Mouse (Mus musculus) urinary bladder, postnatal 10 days (tissue): ENCODE measurements around the gene Aco2.
A peak's percentile ranks its signal among the peaks of the same experiment; 100 is the strongest.

Experiments
- DNase-seq: peaks from one replicate; pipeline ENCODE4 v3.0.0; 2022; ENCODE audit warnings: low spot score

The Aco2 gene

DNA sequence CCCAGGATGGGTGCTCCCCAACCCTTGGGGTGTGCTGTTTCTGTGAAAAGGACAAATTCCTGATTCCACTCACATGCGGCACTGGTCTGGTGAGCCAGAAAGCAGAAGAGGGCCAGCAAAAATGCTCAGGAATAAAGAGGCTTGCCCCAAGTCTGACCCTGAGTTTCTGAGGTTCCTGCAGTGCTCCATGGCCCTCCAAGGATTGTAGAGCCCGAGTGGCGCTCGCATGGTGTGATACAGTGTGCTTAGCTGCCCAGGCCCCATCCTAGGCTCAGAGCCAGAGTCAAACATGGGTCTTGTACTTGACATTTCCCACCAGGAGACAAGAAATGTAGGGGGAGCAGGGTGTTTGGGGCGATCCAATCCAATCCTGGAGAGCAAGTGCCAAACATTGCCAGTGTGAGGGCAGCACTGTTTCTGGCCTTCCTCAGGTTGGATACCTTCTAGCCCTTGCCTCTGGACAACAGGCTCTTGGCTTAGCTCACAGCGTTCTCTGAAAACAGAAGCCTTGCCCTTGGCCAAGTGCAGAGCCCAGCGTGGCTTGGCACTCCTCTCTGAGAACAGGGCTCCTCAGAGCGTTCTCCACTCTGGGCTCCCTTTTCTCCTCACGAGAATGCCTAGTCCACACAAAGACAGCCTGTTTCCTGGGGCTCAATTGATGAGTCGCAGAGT, 48.6 kb downstream of the Aco2 start:
- no peak for DNase-seq

DNA sequence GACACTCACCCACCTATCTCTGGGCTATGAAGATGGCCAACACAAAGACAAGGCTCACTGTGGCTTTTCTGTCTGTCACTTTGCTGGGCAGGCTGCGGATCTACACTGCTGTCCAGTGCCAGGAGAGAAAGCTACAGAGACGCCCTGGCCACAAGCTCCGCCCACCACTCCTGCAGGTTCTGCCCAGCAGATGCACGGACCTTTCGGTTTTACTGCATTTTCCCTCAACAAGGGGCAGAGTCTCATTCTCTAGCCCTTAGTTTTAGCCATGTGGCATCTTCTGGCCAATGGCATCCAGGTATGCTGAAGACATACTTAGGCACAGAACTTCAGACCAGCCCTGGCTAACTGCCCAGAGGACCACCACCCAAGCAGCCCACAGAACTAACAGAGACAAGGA, 49.1 kb downstream of the Aco2 start:
- DNase-seq, result no peak

DNA sequence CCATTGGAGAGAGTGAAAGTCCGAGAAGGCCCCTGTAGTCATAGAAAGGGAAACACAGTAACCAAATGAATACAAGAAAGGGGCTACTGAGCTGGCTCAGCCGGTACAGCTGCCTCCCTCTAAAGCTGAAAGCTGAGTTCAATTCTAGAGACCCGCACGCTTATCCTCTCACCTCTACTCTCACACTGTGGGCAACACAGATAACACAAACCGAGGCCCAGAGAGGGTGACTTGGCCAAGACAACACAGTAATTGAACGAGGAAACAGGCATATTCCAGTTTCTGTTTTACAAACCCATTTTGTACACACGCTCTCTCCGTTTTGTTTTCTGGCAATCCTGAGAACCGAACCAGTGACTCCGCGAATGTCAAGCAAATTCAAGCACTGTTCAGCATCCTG, 52.8 kb downstream of the Aco2 start:
- DNase-seq, result no peak

DNA sequence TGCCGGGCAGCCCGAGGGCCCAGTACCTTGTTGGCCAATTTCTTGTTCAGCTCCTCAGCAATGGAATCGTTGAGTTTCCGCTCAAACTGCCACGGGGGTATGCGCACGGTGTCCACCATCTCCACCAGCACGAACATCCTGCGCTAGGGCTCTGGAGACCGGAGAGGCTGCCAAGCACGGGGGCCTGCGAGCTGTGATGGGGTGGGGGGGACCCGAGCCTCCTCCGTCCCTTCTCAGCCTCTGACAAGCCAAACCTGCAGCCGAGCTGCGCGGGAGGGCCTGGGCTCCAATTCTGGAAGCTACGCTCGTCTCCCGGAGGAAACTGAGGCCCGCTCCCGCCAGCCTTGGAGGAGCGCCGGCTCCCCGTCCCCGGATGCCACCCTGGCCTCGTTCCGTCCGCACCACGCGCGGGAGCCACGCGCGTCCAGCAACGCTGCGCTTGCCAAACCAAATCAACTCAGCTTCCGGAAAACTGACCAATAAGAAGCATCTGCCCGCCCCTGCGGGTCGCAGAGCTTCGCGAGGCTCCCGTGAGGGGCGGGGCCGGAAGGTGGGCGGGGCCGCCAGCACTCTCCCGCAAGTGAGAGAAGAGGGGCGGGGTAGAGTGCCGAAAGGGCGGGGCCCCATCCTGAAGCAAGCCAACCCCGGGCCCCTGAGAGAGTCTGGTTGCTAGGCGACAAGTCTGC, 53.8 kb downstream of the Aco2 start, which contains the start of gene Polr3h:
Gene Polr3h (minus strand): TSS at position 481 of the 686 bp plus-strand sequence.
- peak; percentile 72 for DNase-seq

DNA sequence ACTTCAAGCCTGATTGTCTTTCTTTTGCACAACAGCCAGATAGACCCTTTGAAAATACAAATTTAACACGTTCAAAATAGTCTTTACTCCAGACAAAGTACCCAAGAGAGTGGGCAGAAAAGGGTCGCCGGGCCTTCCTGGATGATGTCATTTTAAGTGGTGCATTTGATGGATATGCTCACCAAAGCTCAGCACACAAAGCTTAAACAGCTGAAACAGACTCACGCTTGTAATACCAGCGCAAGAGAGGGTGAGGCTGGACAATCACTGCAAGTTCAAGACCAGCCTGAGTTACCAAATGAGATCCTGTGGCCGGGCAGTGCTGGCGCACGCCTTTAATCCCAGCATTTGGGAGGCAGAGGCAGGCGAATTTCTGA, 54.3 kb downstream of the Aco2 start:
- no peak for DNase-seq

DNA sequence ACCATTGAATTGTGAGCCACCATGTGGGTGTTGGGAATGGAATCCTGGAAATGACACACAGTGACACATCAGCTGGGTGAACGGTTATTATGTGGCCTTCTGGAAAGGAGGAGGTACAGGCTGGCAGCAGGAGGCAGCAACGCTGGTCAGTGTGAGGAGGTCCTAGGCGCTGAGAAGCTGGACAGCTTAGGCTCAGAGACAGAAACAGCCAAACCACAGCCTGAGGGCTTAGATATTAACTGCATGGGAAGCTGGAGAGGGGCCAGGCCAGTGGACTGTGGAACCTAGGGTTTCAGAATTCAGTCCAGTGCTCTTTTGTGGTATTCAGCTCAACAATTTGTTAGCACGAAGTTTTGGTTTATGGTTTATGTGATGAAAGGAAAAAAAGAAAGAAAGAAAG, 55.6 kb downstream of the Aco2 start:
- no peak for DNase-seq

DNA sequence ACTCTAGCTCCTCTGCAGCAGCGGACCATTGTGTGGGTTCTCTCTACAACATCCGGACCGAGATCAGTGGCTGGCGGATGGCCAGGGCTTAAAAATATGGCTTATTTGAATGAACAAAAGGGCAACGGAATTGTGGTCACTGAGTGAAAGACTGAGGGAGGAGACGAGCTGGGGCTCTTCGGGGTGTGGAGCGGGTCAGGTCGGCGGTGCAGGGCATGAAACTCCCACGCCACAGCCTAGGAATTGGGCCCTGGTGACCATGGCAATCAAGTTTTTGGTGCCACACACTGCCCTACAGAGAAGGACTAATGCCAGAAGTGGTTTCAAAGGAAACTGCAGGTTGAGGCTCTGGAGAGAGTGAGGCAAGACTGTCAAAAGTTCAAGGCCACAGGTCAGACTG, 56.2 kb downstream of the Aco2 start:
- DNase-seq, result no peak

DNA sequence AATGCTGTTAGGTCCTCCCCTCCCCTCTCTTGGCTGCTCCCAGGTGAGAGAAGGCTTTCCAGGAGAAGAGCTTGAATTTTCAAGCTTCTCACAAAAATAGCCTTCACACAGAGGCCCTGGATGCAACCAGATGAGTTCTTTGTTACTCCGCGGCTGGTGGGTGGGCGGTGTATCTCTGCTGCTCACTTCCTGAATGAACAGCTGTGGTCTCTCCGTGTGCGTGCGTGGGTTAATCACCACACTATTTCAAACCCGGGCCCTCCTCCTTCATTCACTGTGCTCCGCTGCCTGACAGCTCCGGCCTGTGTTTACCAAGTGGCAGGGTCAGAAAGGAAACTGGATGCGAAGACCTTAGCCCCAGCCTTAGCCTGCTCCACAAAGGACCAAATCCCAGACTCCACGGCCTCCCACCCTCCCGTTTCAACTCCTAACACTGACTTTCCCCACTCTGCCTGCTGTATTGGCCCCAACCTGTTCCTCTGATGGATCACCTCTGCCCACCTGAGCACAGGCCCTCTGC, 60.9 kb downstream of the Aco2 start:
- no peak for DNase-seq

DNA sequence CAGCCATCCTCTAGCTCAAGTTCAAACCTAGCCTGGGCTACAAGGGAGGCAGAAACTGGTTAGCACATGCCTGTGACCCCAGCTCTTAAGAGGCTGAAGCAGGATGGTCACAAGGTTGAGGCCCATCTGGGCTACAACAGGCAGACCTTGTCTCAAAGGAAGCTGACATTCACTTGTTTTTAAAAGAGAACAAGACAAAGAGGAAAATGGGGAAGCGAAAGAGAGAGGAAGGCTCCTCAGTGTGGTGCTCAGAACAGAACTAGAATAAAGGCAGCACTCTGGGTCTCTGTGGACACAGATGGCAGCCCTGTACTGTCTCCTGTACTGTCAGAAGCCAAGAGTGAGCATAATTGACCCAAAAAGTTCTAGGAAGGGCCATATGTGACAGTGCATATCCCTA, 61.9 kb downstream of the Aco2 start:
- no peak for DNase-seq

DNA sequence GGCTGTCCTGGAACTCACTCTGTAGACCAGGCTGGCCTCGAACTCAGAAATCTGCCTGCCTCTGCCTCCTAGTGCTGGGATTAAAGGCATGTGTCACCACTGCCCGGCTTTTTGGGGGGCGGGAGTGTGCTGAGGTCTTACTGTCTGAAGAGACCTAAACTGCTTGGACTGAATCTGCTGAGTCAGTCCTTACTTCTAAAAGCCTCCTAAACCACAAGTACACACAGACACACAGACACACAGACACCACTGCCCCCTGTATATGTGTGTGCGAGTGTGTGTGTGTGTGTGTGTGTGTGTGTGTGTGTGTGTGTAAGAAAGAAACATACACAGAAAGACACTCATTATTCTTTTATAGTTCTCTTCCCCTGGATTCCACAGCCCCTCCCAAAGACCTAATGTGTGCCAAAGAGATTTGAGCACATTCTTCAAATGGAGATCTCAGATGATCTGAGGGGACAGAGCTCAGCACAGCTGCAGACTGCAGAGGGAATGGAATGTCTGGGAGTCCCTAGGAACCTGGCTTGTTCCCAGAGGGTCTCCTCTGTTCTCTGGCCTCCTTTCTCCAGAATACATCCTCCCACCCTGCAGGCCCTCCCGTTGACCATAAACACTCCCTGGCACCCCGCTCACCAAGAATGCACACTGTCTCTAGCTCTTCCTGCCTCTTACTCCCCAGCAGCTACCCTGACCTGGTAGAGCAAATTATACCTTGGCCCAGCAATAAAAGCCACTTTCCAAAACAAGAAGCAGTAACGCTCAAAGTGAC, 63.9 kb downstream of the Aco2 start:
- no peak for DNase-seq

DNA sequence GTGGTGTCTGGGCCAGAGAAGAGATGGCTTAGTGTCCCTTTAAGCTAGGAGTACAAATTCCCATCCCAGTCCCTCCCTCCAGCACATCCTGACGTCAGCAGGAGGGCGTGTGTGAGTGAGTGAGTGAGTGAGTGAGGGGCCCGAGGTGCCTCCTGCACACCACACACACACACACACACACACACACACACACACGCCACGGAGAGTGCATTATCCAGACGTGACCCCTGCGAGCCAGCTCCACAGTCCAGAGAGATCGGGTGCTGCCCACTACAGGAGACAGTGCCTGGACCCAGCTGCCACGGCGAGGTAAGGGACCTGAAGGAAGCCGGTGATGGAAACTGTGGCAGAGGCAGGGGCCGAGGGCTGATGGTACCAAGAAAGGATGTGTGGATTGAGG, 64.6 kb downstream of the Aco2 start, which contains the start of gene Csdc2:
Gene Csdc2 (plus strand): TSS at position 81 of the 400 bp plus-strand sequence.
- DNase-seq, result no peak

DNA sequence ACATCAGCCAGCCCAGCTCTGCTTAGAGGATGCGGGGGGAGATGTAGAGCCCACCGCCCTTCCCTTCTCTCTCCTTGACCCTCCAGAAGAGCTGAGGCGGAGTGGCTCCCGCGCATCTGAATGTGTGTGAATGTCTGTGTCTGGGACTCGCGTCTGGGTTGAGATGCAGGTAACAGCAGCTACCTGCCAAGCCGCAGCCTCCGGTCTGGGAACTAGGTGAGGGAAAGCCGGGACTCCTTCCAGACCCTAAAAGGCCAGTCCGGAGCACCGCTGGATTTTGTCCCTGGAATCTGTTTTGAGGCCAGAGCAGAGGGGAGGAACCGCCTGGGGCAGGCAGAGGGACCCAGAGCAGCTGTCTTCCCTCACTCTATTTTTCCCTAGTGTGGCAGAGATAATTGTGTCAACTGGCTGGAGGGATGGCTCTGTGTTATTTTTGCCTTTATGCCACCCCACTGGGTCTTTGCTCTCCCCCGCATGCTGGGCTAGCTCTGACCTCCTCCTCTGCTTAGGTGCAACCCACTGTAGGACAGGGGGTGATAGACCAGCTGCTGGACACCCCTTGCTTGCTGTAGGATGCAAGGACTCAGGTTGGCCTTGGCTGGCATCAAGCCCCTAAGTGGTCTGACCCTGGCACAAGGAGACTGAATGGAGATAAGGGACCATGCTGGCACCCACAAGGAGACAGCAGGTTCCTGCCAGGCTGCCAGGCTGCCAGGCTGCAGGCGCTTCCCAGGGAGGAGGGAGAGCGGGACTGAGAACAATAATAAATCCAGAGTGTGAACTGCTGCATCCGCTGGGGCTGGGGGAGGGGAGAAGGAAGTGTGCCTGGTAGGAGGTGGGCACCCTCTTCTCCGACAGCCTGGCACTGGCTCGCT, 65.2 kb downstream of the Aco2 start:
- DNase-seq, result no peak

DNA sequence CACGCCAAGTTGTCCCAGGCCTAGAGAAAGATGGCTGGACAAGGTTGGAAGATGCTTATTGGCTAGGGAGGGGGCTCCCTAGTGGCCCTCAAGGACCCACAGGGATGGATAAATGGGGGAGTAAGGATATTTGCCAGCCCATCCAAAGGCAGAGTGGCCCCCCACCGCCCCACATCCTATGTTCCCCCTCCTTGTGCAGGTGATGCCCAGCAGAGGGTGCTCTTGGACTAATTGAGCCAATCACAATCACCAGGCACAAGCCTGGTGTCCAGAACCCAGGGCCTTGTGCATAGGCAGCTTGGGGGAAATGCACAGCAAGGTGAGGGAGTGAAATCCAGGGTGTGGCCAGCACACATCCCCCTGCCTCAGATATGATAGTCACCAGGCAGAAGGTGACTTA, 66.1 kb downstream of the Aco2 start:
- no peak for DNase-seq

DNA sequence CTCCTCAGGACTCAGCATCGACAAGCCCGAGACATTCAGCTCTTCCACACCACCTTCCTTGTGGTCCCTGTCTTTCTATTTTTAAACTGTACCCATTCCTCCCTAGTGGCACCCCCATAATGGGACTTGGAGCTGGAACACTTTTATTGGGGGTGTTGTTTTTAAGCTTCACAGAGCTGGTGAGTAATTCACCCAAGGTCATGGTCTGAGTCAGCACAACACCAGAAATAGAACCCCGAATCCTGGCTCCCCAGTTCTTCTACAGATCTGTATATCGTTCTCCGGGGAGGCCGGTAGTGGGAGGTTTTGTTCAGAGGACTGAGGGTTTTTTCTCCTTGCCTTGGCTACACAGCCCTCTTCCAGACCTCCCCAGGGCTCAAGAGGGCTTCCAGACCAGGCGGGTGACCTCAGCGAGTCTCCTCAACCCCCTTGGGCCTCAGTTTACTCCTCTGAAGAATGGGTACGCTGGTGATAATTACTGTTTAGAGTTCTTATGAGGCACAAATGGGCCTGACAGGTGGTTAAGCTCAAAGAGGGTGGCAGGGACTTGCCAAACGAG, 67.1 kb downstream of the Aco2 start:
- DNase-seq, result no peak

DNA sequence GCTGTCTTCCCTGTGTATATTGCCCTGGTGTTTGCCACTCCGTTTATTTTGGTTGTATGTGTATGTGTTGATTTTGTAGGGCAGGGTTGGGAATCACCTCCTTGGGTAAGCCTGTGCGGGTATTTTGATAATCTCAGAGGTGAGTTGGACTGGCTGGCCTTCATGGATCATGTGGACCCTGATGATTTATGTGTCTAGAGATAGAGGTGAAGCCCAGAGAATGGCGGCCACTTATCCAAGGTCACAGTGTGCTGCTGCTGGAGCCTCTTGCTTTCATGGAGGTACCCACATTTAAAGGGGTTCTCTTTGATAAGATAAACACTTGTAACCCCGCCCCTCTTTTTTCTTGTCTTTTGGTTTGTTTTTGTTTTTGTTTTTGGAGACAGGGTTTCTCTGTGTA, 67.7 kb downstream of the Aco2 start:
- DNase-seq, result no peak

DNA sequence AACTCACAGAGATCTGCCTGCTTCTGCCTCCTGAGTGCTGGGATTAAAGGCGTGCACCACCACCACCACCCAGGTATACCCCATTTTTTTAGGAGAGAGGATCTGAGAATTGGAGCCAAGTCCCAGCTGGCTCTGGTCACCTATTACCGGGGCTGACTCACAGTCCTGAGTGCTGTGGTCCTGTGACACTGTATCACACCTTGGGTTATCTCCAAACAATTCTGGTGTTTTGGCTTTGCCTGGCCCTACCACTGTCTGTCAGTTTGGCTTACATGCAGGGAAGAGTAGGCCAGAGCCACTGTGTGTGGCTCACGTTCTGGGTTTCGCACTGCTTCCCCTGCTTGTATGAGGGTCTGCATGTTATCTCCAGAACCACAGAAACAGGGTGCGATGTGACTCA, 68.1 kb downstream of the Aco2 start:
- DNase-seq, result no peak

DNA sequence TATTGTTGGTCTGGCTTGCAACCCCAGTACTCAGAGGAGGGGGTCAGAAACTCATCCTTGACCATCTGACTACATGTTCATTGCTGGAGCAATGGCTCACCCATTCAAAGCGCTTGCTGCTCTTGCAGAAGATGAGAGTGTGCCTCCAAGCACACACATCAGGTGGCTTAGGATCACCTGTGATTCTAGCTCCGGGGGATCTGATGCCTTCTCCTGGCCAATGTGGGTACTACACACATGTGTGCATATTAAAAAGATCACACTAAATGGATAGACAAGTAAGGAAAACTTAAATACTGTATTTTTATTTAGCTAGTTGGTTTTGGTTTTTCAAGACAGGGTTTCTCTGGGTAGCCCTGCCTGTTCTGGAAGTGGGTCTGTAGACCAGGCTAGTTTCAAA, 68.9 kb downstream of the Aco2 start:
- no peak for DNase-seq

DNA sequence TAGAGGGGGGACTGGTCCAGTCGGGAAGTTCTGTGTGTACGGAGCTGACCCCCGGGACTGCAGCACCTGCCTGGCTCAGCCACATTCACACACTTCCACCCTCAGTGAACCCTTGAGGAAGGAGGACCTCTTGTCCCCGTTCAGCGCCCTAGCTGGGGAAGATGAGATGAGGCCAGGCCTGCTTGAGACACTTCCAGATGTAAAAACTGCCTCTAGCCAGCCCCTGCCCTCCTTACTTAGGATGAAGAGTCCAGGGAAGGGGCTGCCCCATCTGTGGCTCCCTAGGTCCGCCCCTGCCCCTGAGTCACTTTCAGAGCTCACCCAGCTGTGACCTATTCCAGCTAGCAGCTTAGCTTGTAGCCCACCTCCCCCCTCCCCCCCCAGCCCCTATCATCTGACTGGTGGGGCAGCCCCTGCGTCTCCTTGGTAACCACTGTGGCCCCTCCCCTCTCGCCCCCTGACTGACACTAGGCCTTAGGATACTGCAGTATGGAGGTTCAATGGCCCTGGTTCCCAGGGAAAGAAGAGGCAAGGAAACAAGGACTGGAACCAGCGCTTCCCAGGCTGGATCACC, 71.2 kb downstream of the Aco2 start:
- no peak for DNase-seq

DNA sequence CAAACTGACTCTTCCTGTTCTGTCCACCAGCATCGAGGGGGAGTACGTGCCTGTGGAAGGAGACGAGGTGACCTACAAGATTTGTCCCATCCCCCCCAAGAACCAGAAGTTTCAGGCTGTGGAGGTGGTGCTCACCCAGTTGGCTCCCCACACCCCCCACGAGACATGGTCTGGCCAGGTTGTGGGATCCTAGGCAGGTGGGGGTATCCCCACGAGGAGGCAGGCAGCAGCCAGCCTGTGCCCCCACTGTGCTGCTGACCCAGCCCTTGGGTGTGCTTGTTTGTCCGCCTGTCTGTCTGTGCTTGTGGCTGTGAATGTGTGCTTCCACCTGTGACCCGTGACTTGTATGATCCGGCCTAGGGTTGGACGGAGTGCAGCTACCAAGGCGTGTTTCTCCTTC, 77.0 kb downstream of the Aco2 start:
- no peak for DNase-seq

DNA sequence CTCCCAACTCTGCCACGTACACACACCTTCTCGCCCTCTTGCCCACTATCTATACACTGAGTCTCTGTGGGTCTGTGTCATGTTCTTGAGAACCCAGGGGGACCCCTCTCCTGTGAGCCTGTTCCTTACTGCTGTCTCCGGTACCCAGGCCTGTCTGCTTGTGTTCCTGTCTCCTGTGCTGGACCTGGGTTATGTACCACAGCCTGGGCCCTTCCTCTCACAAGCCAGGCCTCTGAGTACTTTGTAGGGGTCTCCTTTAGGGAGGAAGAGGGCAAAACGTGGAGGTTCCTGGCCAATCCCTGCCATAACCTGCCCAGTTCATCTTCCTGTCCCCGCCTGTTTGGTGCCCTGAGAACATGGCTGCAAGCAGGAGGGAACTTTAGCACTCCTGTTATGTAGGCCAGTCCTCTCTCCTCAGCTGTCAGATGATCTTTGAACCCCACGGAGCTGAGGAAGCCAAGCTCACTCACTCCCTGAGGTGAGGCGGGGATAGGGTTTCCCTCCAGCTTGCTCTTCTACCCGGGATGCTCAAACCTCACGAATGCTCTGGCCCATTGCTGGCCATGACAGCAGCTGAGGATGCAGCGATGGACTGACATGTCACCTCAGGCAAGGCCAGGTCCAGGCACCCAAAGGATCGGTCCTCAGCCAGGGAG, 77.5 kb downstream of the Aco2 start:
- DNase-seq, result no peak

DNA sequence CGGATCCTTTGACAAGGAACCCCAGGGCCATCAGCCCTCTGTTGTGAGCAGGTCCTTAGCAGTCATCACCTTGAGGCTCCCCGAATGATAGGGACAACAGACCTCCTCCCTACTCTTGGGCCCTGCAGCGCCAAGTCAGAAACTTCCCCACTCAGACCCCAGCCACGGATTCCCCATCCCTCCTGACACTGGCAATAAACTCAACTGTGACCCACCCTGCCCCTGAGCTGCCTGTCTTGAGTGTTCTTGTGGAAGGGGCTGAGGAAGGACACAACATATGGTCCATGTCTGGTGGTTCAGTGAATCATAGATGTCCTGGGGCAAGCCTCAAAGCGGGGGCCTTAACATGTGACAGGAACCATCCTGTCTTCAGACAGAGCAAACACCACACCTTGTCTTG, 78.6 kb downstream of the Aco2 start:
- DNase-seq, result no peak
